Mouse (Mus musculus): ENCODE results near the gene Jak2. TPM values are rescaled to one million over a fixed set of nuclear protein-coding genes. Genes with fewer than 3 reads are reported as not detected.
A peak's percentile ranks its signal among the peaks of the same experiment; 100 is the strongest.

The Jak2 gene
- polyA plus RNA-seq, 1 experiment from 2014 or later = 9.8 TPM

GRCm38 (mm10) chr19:29354895-29355877 lies 103.6 kb downstream of the Jak2 start:
- H3K36me3 ChIP-seq (ENCODE audit: control insufficient read depth, insufficient read depth, low read length) = no peaks in the 10 kb centered on the region
- H3K27me3 ChIP-seq (ENCODE audit: control insufficient read depth, insufficient read depth, low read length) = no peaks in the 10 kb centered on the region
- no peak for ATAC-seq (replicated peaks; ENCODE audit: insufficient number of reproducible peaks, low FRiP score, low TSS enrichment)
- peak overlapping the region; percentile 52; the same call in 1 of the 2 replicates for H3K9ac ChIP-seq (ENCODE audit: low read depth, low read length)
- no peaks in the 10 kb centered on the region for H3K4me1 ChIP-seq (ENCODE audit: control insufficient read depth, insufficient read depth, low read length)
- no peaks in the 10 kb centered on the region for H3K9me3 ChIP-seq (replicated peaks; ENCODE audit: control insufficient read depth, low read length)
- 4% methylated on average over 20 of the region's 20 CpGs for WGBS (ENCODE audit: insufficient replicate concordance)
- peak overlapping the region; percentile 43 for H3K4me3 ChIP-seq (ENCODE audit: low read depth, low read length)
- no peak overlapping the region for H3K27ac ChIP-seq (ENCODE audit: low read depth, low read length)
- H3K4me2 ChIP-seq = peak overlapping the region; percentile 83

- H3K27me3 ChIP-seq (ENCODE audit: control insufficient read depth, insufficient read depth, low read length) = no peaks in the 10 kb centered on the region
- H3K27ac ChIP-seq (ENCODE audit: low read depth, low read length) = no peak overlapping the region
- H3K4me2 ChIP-seq = no peak overlapping the region
- no peaks in the 10 kb centered on the region for H3K9me3 ChIP-seq (replicated peaks; ENCODE audit: control insufficient read depth, low read length)
- 77% methylated on average over 11 of the region's 11 CpGs for WGBS (ENCODE audit: insufficient replicate concordance)
- H3K36me3 ChIP-seq (ENCODE audit: control insufficient read depth, insufficient read depth, low read length) = no peaks in the 10 kb centered on the region
- H3K4me1 ChIP-seq (ENCODE audit: control insufficient read depth, insufficient read depth, low read length) = no peaks in the 10 kb centered on the region
- no peak overlapping the region for H3K9ac ChIP-seq (ENCODE audit: low read depth, low read length)
- no peak for ATAC-seq (replicated peaks; ENCODE audit: insufficient number of reproducible peaks, low FRiP score, low TSS enrichment)
- no peak overlapping the region for H3K4me3 ChIP-seq (ENCODE audit: low read depth, low read length)
Observed at GRCm38 (mm10) chr19:29356281-29356680, 104.7 kb downstream of the Jak2 start.

DNA sequence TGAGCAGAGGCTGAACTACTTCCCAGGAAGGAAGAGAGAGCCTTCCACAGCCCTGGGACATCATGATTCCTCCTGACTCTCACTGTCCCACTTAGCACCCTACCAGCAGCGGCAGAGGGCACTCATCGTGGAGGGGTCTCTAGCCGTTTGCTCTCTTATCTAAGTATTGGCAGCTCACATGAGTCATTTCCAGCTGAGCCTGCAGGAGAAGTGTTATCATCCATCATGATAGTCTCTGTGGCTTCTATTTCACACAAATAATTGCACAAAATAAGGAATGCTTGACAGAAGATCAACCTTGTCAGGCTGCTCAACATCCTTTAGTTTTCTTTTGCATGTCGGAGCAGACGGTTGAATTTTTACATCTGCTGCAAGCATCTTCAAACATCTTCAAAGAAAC lies 108.6 kb downstream of the Jak2 start:
- no peaks in the 10 kb centered on the region for H3K9me3 ChIP-seq (replicated peaks; ENCODE audit: control insufficient read depth, low read length)
- H3K4me3 ChIP-seq (ENCODE audit: low read depth, low read length) = no peak overlapping the region
- ATAC-seq (replicated peaks; ENCODE audit: insufficient number of reproducible peaks, low FRiP score, low TSS enrichment) = no peak
- no peak overlapping the region for H3K27ac ChIP-seq (ENCODE audit: low read depth, low read length)
- H3K4me1 ChIP-seq (ENCODE audit: control insufficient read depth, insufficient read depth, low read length) = peaks cover 5% of the 10 kb centered on the region; the same call in 1 of the 2 replicates
- WGBS (ENCODE audit: insufficient replicate concordance) = 46% methylated on average over 5 of the region's 5 CpGs
- H3K36me3 ChIP-seq (ENCODE audit: control insufficient read depth, insufficient read depth, low read length) = no peaks in the 10 kb centered on the region
- H3K27me3 ChIP-seq (ENCODE audit: control insufficient read depth, insufficient read depth, low read length) = peaks cover 4% of the 10 kb centered on the region; the same call in 1 of the 2 replicates
- no peak overlapping the region for H3K9ac ChIP-seq (ENCODE audit: low read depth, low read length)
- no peak overlapping the region for H3K4me2 ChIP-seq

DNA sequence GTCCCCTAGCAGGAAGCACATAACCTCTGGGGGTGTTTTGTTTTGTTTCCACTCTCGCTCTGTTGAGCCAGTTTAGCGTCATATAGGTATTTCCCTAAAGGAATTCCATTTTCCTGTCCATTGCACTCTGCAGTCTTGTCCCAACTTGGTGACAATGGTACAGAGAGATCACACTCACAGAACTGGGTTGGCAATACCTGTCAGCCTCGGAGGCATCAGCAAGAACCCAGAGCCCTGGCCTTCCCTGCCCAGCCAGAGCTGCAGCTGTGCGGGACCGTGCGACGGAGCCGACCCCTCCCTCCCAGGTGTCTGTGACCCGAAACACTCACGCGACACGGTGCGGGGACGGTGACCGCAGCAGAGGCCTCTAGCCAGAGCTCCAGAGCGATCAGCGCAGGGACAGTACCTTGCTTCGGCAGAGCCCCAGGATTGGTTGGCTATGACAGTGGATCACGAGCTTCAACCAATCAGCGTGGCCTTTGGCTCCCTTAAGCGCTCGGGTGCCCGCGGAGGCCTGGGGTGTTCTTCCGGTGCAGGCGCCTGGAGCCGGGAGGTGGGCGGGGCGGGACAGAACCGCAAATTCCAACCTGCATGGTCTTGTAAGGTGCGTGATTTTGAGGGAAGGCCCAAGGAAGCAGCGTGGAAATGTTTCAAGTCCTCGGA lies 110.0 kb downstream of the Jak2 start:
- no peaks in the 10 kb centered on the region for H3K36me3 ChIP-seq (ENCODE audit: control insufficient read depth, insufficient read depth, low read length)
- peaks cover 4% of the 10 kb centered on the region; the same call in 1 of the 2 replicates for H3K27me3 ChIP-seq (ENCODE audit: control insufficient read depth, insufficient read depth, low read length)
- peaks cover 5% of the 10 kb centered on the region; the same call in 1 of the 2 replicates for H3K4me1 ChIP-seq (ENCODE audit: control insufficient read depth, insufficient read depth, low read length)
- no peak overlapping the region for H3K27ac ChIP-seq (ENCODE audit: low read depth, low read length)
- H3K4me3 ChIP-seq (ENCODE audit: low read depth, low read length) = peak overlapping the region; percentile 68
- no peaks in the 10 kb centered on the region for H3K9me3 ChIP-seq (replicated peaks; ENCODE audit: control insufficient read depth, low read length)
- peak overlapping the region; percentile 67 for H3K4me2 ChIP-seq
- H3K9ac ChIP-seq (ENCODE audit: low read depth, low read length) = peak overlapping the region; percentile 71
- ATAC-seq (replicated peaks; ENCODE audit: insufficient number of reproducible peaks, low FRiP score, low TSS enrichment) = peak; percentile 98
- WGBS (ENCODE audit: insufficient replicate concordance) = 3% methylated on average over 33 of the region's 33 CpGs

- Histone ChIP-seq H3K4me1 (ENCODE audit: control insufficient read depth, insufficient read depth, low read length) (peaks cover 5% of the 10 kb centered on the region; the same call in 1 of the 2 replicates), H3K9me3 (replicated peaks; ENCODE audit: control insufficient read depth, low read length) (no peaks in the 10 kb centered on the region), H3K27ac (ENCODE audit: low read depth, low read length) (no peak overlapping the region), H3K9ac (ENCODE audit: low read depth, low read length) (peak overlapping the region; percentile 71), H3K27me3 (ENCODE audit: control insufficient read depth, insufficient read depth, low read length) (peaks cover 4% of the 10 kb centered on the region; the same call in 1 of the 2 replicates), H3K4me2 (peak overlapping the region; percentile 67), H3K4me3 (ENCODE audit: low read depth, low read length) (peak overlapping the region; percentile 68), H3K36me3 (ENCODE audit: control insufficient read depth, insufficient read depth, low read length) (no peaks in the 10 kb centered on the region)
- no peak for ATAC-seq (replicated peaks; ENCODE audit: insufficient number of reproducible peaks, low FRiP score, low TSS enrichment)
- WGBS (ENCODE audit: insufficient replicate concordance) = 41% methylated on average over 13 of the region's 13 CpGs
Observed at GRCm38 (mm10) chr19:29362173-29362930, 110.7 kb downstream of the Jak2 start.

Other genes with a start within 250 kb of the Jak2 start
- gene Ak3, start 203.9 kb upstream of the Jak2 start, polyA plus RNA-seq (2014; fragmentation: Nextera tagmentation; extraction: Ambion mirVana) = 72.5 and 74.4 TPM in 2 replicates
- 26.4 and 27.8 TPM in 2 replicates for gene Rcl1, start 150.5 kb upstream of the Jak2 start, polyA plus RNA-seq (2014; fragmentation: Nextera tagmentation; extraction: Ambion mirVana)
- gene Insl6, start 73.5 kb downstream of the Jak2 start, polyA plus RNA-seq (2014; fragmentation: Nextera tagmentation; extraction: Ambion mirVana) = 5.5 and 6.6 TPM in 2 replicates
- 0.25 and 0.60 TPM in 2 replicates for gene Rln1, start 82.8 kb downstream of the Jak2 start, polyA plus RNA-seq (2014; fragmentation: Nextera tagmentation; extraction: Ambion mirVana)
- gene Plgrkt, start 115.6 kb downstream of the Jak2 start, polyA plus RNA-seq (2014; fragmentation: Nextera tagmentation; extraction: Ambion mirVana) = 39.7 and 43.6 TPM in 2 replicates
- gene Cd274, start 115.6 kb downstream of the Jak2 start, polyA plus RNA-seq (2014; fragmentation: Nextera tagmentation; extraction: Ambion mirVana) = 0.48 and 0.62 TPM in 2 replicates
- not detected in 2 replicates for gene Pdcd1lg2, start 159.1 kb downstream of the Jak2 start, polyA plus RNA-seq (2014; fragmentation: Nextera tagmentation; extraction: Ambion mirVana)

Measured in heart, embryonic 11.5 days (tissue).